Mouse (Mus musculus) left cerebral cortex, adult 9 months (tissue): ENCODE measurements around the gene Bean1.

Experiments
- DNase-seq, 2 experiments: peaks; one replicate each; pipeline ENCODE4 v3.0.0; 2022; ENCODE audit warnings: low spot score in 2 of 2

The Bean1 gene

DNA sequence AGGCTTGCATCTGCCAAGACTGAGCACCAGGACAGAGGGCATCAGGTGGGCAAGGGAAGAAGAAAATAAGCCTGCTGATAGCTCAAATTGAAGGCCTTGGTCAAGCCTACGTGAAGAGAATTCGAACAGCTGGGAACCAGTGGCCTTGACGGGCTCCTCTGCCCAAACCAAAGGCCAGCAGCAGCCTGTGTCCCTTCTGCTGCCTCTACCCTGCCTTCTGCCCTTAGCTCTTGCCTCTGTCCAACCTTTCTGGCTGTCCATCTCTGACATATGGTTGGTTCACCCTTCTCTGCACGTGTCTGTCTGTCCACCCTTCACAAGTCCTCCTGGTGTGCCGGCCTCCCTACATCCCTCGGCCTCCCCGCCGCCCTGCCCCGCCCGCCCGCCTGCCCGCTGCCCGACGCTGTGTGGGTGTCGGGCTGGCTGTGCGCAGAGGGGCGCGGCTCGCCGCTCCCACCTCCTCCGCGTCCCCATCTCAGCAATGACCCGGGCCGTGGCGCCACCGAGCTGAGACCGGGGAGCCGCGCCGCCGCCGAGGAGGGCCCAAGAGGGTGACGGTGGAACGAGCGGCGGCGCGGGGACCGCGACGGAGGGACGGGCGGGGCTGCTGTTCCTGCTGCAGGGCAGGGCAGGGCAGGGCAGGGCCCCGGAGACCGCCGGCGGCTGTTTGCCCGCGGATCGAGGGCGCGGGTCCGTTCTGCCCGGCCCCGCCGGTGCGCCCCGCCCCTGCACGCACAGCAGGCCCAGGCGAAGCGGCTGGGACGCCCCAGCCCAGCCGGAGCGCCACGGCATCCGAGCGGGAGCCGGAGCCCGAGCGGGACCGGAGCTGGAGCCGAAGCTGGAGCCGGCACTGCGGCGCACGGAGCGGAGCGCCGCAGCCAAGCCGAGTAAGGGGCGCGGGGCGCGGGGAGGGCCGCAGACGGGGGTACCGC lies at the start of gene Bean1:
Bean1 (plus strand) TSS at position 325 of the 932 bp plus-strand sequence.
- no peak for DNase-seq

DNA sequence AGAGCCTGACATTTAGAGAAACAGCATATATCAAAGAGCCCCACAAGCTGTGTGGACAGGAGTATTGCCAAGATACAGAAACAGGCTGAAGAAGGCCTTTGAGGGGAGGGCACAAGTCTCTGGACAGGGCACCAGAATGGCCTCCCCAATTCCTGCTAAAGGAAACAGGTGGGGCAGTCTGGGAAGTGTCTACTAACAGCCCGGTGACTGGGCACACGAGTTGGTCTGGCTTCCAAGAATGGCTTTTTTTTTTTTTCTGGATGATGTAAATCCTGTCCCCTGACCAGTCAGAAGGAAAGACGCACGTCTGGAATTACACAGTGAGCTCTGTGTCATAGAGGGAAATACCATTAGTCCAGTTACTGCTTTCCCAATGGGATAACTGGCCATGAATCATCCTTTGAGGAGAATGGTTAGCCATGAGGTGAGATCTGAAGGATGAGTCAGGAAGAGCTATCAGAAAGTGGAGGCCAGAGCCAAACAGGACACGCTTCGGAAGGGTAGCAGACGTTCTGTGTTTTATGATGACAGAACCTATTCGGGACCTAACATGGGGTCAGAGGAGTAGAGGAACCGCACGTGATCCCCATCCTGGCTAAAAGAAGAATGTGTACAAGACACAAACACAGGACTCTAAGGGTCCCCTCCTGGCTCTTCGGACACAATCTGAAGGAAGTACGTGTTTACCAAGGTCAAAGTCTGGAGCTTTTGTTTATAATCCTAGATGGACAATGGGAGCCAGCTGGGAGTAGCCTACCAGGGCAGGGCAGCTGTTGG lies 48.4 kb upstream of the Bean1 start:
- no peak for DNase-seq

DNA sequence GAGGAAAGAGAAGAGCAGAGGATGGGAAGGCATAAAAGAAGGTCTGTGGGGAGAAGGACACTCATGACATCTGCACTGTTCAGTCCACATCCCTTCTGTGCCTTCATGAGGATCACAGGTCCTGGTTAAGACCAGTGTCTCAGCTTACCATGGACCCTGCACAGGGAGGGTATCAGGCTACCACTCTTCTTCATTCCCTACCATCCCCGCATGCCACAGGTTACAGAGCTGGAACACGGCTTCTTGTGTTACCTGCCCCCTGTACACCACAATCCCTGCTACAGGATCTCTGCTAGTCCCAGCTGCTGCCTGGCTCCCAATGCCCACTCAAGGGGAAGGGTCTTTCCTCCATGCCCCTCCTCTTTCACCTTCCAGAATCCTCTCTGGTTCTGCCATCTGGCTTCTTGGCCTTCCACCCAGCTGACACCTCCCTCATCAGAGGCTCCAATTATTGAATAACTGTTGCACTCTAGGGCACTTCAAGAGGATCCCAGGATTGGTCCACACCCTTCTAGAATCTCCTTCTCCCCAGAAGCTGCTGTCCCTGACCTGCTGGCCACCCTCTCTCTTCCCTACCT lies 47.1 kb upstream of the Bean1 start:
- no peak for DNase-seq

- no peak for DNase-seq
Observed at GRCm38 (mm10) chr8:104124534-104124933, 45.7 kb upstream of the Bean1 start.

DNA sequence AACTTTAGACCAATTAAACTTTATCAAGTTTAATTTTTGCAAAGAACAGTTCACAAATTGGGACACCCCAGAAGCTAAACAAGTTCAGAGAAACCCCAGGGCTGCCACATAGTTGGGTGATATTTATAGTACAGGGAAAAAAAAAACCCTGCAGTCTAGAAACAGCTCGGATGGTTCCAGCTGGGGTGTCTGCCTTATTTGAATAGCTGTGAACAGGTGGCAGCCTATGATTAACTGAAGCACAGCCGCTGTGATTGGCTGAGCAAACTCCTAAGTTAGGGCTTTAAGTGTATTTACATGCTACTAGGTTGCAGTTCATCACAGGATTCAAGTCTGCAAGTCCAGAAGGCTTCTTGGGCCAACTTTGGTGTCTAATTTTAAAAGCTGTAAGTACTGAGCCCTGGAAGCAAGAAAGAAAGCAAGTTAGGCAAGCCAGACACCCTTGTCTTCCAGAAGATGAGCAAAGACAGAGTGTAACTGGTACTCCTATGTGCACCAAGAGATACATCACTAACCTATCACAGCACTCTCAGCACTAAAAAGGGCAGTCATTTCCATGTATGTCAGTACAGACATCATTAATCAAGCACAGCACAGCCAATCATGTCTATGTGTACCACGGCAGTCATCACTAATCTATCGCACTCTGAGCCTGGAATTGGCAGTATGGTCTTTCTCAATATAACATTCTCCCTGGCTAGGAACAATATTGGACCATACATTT lies 42.9 kb upstream of the Bean1 start:
- DNase-seq = peak; percentile 76 to 79

GRCm38 (mm10) chr8:104130916-104131315 lies 39.3 kb upstream of the Bean1 start:
- DNase-seq = no peak

- DNase-seq = no peak
Observed at GRCm38 (mm10) chr8:104131414-104131975, 38.7 kb upstream of the Bean1 start.

- DNase-seq = no peak
Observed at GRCm38 (mm10) chr8:104134521-104134920, 35.7 kb upstream of the Bean1 start.

GRCm38 (mm10) chr8:104136277-104136676 lies 34.0 kb upstream of the Bean1 start:
- no peak for DNase-seq

- DNase-seq = no peak
Observed at GRCm38 (mm10) chr8:104137636-104138035, 32.6 kb upstream of the Bean1 start.

- DNase-seq = no peak
Observed at GRCm38 (mm10) chr8:104140611-104141010, 29.6 kb upstream of the Bean1 start.

DNA sequence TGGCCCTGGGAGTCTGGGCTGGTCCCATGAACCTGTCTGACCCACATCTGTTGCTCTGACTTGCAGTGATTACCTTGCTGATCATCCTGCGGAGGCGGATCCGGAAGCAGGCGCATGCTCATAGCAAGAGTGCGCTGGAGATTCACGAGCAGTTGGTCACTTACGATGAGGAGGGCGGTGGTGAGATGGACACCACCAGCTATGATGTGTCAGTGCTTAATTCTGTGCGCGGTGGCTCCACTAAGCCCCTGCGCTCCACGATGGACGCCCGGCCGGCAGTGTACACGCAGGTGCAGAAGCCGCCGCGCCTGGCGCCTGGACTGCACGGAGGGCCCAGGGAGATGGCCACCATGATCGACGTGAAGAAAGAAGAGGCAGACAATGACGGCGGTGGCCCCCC lies 27.8 kb upstream of the Bean1 start:
- DNase-seq = no peak

- no peak for DNase-seq
Observed at GRCm38 (mm10) chr8:104143379-104143778, 26.9 kb upstream of the Bean1 start.

DNA sequence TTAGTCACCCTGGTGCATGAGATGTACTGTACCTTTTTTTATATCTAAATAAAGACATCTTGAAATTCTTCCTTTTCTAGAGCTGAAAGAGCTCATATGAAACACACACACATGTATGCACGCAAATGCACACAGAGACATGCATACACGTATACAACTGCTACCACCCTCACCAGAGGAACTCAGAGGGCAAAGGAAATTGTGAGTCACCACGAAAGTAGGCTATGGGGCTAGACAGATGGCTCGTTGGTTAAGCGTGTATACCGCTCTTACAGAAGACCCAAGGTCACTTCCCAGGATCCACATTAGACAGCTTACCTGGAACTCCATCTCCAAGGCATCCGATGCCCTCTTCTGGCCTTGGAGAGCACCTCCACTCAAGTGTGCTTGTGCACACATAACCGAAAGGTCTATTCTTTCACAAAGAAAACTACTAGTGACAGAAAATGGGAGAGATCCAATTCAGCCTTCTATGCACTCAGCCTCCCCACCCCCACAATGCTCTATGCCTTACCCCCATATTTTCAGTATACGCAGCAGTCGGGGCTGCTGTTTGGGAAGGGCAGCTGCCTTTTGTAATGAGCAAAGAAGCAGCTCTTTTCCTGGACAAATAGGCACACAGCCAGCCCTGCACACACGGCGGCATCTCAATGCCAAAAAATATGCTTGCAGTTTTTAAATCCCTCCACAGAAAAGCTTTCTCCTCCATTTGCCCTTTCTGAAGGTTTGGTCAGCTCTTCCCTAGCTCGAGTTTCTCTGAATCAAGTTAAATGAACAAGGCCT lies 25.6 kb upstream of the Bean1 start:
- DNase-seq = no peak

DNA sequence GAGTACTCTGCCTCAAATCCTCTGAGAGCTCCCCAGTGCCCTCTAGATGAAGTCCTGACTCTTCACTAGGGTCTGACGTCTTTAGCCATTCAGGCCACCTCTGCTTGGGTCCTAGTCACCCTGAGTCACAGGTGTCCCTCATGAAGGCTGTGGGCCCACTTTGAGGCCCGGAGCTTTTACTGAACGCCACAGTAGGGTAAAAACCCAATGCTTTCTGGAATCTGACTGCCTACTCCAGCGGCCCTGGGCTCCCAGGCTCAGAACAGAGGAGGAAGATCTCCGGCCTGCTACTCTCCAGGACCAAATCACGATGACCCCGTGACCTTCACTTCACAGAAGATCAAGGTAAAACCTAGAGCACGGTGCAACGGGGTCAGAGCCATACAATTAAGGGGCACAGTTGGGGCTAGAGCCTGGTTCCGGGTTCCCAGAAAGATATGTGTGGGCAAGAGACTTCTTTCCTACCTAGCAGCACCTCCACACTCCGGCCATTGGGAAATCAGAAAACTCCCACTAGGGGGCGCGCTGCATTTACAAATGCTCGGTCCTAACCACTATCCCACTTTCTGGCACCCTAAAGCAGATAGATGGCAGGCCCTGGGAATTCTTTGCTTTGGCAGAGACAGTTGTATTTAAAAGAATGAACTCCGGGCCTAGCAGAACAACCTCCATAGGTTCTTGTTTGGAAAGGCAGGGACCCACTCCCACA lies 24.1 kb upstream of the Bean1 start:
- DNase-seq = peak; percentile 39 to 90

- no peak for DNase-seq
Observed at GRCm38 (mm10) chr8:104146717-104147494, 23.3 kb upstream of the Bean1 start.

GRCm38 (mm10) chr8:104147947-104148346 lies 22.3 kb upstream of the Bean1 start:
- no peak for DNase-seq

- no peak for DNase-seq
Observed at GRCm38 (mm10) chr8:104160731-104161130, 9.5 kb upstream of the Bean1 start.

DNA sequence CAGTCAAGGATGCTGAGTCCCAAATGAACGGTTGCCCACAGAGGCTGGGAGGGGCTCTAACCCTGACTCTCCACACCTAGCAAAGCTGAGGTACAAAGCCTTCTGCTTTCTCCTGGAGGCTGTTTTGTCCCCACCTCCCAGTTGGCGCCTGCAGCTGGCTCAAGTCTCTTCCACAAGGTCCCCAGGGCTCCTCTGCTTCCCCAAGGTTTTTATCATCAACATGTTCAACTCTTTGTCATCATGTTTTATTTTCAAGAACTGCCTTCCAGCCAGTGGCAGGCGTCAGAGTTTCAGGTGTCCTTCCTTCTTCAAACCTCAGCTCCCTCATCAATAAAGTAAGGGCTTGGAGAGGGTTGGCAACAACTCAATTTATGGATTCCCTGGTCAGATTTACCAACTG lies 781 bp upstream of the Bean1 start:
- no peak for DNase-seq
